Mouse (Mus musculus): ENCODE data around the gene Tacr2. TPM values are rescaled to one million over a fixed set of nuclear protein-coding genes. Genes with fewer than 3 reads are reported as not detected.
A peak's percentile ranks its signal among the peaks of the same experiment; 100 is the strongest.

Tacr2 gene
- total and polyA plus RNA-seq, 3 experiments, result 0.06 TPM; not detected in 2

- TF ChIP-seq UBTF (IDR thresholded peaks at IDR 0.05; ENCODE audit: borderline replicate concordance, insufficient read depth, low read depth, low read length) (no peak), MXI1 (IDR thresholded peaks at IDR 0.05; ENCODE audit: low read depth, low read length) (no peak), MYB (IDR thresholded peaks at IDR 0.05; ENCODE audit: low read depth, low read length) (no peak), ELF1 (IDR thresholded peaks at IDR 0.05; ENCODE audit: low read depth, low read length) (no peak), USF1 (IDR thresholded peaks at IDR 0.05; ENCODE audit: low read depth, low read length) (no peak), CHD1 (IDR thresholded peaks at IDR 0.05; ENCODE audit: low read depth, low read length) (no peak), MAX (IDR thresholded peaks at IDR 0.05; ENCODE audit: low read length) (no peak), MAZ (IDR thresholded peaks at IDR 0.05; ENCODE audit: low read depth, low read length) (peak; percentile 50; the same call in 1 of the 2 replicates)
These were observed 35.6 kb upstream of the Tacr2 start (continued) for GRCm38 (mm10) chr10:62216595-62216994.

- H3K9ac ChIP-seq (ENCODE audit: control insufficient read depth, low read depth, low read length, poor library complexity, severe bottlenecking), result no peak overlapping the region
- H3K4me3 ChIP-seq (ENCODE audit: control insufficient read depth in 1 of 2, insufficient read depth in 1 of 2, low read depth in 2 of 2, low read length in 2 of 2), result no peak overlapping the region
- peak; percentile 30 for DNase-seq (ENCODE audit: low read depth, low spot score)
- H3K79me2 ChIP-seq (ENCODE audit: control insufficient read depth, insufficient read depth, low read length, poor library complexity), result peaks cover 1% of the 10 kb centered on the region; the same call in 1 of the 2 replicates
- TF ChIP-seq ELF1 (IDR thresholded peaks at IDR 0.05; ENCODE audit: low read depth, low read length), result no peak
- TF ChIP-seq CHD2 (IDR thresholded peaks at IDR 0.05; ENCODE audit: low read length), result no peak
- TF ChIP-seq RCOR1 (IDR thresholded peaks at IDR 0.05; ENCODE audit: low read depth, low read length), result no peak
- no peak for TF ChIP-seq NELFE (IDR thresholded peaks at IDR 0.05; ENCODE audit: low read depth, low read length)
- no peak for TF ChIP-seq RAD21 (IDR thresholded peaks at IDR 0.05; ENCODE audit: low read depth, low read length)
- TF ChIP-seq MAFK (IDR thresholded peaks at IDR 0.05; ENCODE audit: borderline replicate concordance, low read depth, low read length), result no peak
- TF ChIP-seq TBP (IDR thresholded peaks at IDR 0.05; ENCODE audit: low read depth, low read length), result no peak
- TF ChIP-seq UBTF (IDR thresholded peaks at IDR 0.05; ENCODE audit: borderline replicate concordance, insufficient read depth, low read depth, low read length), result no peak
- TF ChIP-seq SMC3 (IDR thresholded peaks at IDR 0.05; ENCODE audit: low read depth, low read length), result no peak
- TF ChIP-seq MYB (IDR thresholded peaks at IDR 0.05; ENCODE audit: low read depth, low read length), result no peak
- no peak for TF ChIP-seq POLR2AphosphoS2 (IDR thresholded peaks at IDR 0.05; ENCODE audit: low read length)
- TF ChIP-seq ETS1 (IDR thresholded peaks at IDR 0.05; ENCODE audit: low read depth, low read length), result no peak
- TF ChIP-seq JUND (IDR thresholded peaks at IDR 0.05; ENCODE audit: low read depth, low read length), result no peak
- no peak for TF ChIP-seq USF1 (IDR thresholded peaks at IDR 0.05; ENCODE audit: low read depth, low read length)
- no peak for TF ChIP-seq SIN3A (IDR thresholded peaks at IDR 0.05; ENCODE audit: low read length)
- no peak for TF ChIP-seq NRF1 (IDR thresholded peaks at IDR 0.05; ENCODE audit: insufficient read depth, low read depth, low read length, poor library complexity, severe bottlenecking)
- TF ChIP-seq USF2 (IDR thresholded peaks at IDR 0.05; ENCODE audit: borderline replicate concordance in 1 of 2, insufficient read depth in 1 of 2, low read depth in 1 of 2, low read length in 2 of 2), result no peak
- H3K36me3 ChIP-seq (ENCODE audit: control insufficient read depth in 1 of 2, insufficient read depth in 2 of 2, low read length in 2 of 2), result peaks cover 0 to 25% of the 10 kb centered on the region in 2 experiments; a peak in 2 of 4 replicates
- no peaks in the 10 kb centered on the region for H3K9me3 ChIP-seq (replicated peaks; ENCODE audit: insufficient read depth, low read length)
- H3K27me3 ChIP-seq (ENCODE audit: control insufficient read depth in 1 of 2, insufficient read depth in 2 of 2, low read length in 2 of 2), result no peaks in the 10 kb centered on the region
- H3K4me1 ChIP-seq (ENCODE audit: control insufficient read depth in 1 of 2, insufficient read depth in 2 of 2, low read length in 2 of 2), result peaks cover 8 to 53% of the 10 kb centered on the region in 2 experiments
- peak overlapping the region; percentile 100 for H3K27ac ChIP-seq (ENCODE audit: control insufficient read depth, low read depth, low read length)
These were observed 35.0 kb upstream of the Tacr2 start for GRCm38 (mm10) chr10:62217196-62217595.

Measured in MEL (cell line).